Mouse (Mus musculus) megakaryocyte, embryonic 14.5 days (primary cell): Measurements from ENCODE around the gene Misp. TPM values are rescaled to one million over a fixed set of nuclear protein-coding genes. Genes with fewer than 3 reads are reported as not detected.

ENCODE experiments used
- H3K27me3 ChIP-seq: replicated peaks from 2 replicates; pipeline ENCODE3; 2012; ENCODE audit warnings: inconsistent platforms
- H3K36me3 ChIP-seq: replicated peaks from 2 replicates; pipeline ENCODE3; 2012; ENCODE audit warnings: low read length, inconsistent platforms, mixed read lengths
- H3K4me1 ChIP-seq: 2 replicates; pipeline ENCODE4 v1.6.1; 2012; ENCODE audit warnings: inconsistent platforms
- H3K4me3 ChIP-seq: replicated peaks from 2 replicates; pipeline ENCODE3; 2012; ENCODE audit warnings: moderate library complexity, mild to moderate bottlenecking, inconsistent platforms
- H3K9me3 ChIP-seq: 2 replicates; pipeline ENCODE4 v1.6.1; 2012; ENCODE audit warnings: inconsistent platforms
- FLI1 ChIP-seq: IDR thresholded peaks from 2 replicates; pipeline ENCODE4 v1.6.1; 2012; ENCODE audit warnings: low read length, inconsistent platforms, mixed read lengths
- GATA1 ChIP-seq: IDR thresholded peaks from 3 replicates; pipeline ENCODE4 v1.6.1; 2012; ENCODE audit warnings: mixed read lengths, low read length, inconsistent platforms, borderline replicate concordance
- polyA plus RNA-seq: library from polyadenylated mRNA; stranded (reverse); fragments of >175 nt; gene quantifications from 2 replicates; pipeline ENCODE4 v1.2.3, GENCODE M21; 2012; ENCODE audit warnings: low replicate concordance; ENCODE audit not compliant: insufficient read depth

Misp gene
- polyA plus RNA-seq, 1 experiment, result 1.5 TPM

DNA sequence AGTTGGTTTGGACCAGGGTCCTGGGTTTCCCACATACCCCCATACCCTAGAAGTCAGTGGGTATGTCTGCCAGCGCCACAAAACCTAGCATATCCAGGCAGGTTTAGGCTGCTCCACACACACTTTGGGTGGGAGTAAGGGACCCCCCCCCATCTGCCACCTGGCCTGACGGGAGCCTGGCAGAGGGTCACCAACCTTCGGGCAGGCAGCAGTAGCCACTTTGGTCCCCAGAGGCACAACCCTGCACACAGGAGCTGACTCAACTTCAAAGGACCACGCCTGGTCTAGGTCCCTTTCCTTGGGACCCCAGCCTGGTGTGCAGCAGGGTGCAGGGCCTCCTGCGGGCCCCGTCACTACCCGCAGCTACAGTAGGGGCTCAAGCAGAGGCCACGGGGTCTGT is 512 bp upstream of the Misp start:
- H3K27me3 ChIP-seq, result peaks cover 34% of the 10 kb centered on the region
- H3K4me3 ChIP-seq, result no peak overlapping the region

GRCm38 (mm10) chr10:79821731-79822130 is 942 bp downstream of the Misp start:
- Histone ChIP-seq H3K4me1 (peaks cover 44% of the 10 kb centered on the region), H3K9me3 (peaks cover 12% of the 10 kb centered on the region), H3K27me3 (peaks cover 38% of the 10 kb centered on the region), H3K36me3 (peaks cover 16% of the 10 kb centered on the region), H3K4me3 (no peak overlapping the region)
- TF ChIP-seq FLI1 (no peak), GATA1 (no peak)

More for the DNA sequence above, 512 bp upstream of the Misp start:
- H3K36me3 ChIP-seq, result peaks cover 21% of the 10 kb centered on the region
- H3K9me3 ChIP-seq, result no peaks in the 10 kb centered on the region
- H3K4me1 ChIP-seq, result peaks cover 38% of the 10 kb centered on the region
- TF ChIP-seq FLI1, result no peak
- TF ChIP-seq GATA1, result no peak

DNA sequence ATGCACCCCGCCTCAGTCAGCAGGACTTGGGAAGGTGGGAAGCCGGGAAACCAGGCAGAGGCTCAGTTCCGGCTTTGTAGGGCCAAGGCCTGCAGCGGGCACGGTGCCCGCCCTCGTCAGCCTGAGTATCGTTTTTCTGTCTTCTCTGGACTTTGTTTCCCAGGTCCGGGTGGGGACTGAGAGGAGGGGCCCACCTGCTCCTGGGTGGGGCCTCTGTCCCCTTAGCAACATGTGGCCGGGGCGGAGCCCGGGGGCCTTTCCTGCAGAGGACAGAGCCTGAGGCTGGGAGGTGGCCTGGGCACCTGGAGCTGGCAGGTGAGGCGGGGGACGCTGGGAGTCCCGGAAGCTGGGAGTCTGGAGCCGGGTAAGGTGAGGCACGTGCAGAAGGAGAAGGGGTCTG is 1.6 kb downstream of the Misp start:
- H3K4me3 ChIP-seq, result no peak overlapping the region
- peaks cover 19% of the 10 kb centered on the region for H3K9me3 ChIP-seq
- no peak for TF ChIP-seq GATA1
- TF ChIP-seq FLI1, result no peak
- H3K27me3 ChIP-seq, result peaks cover 43% of the 10 kb centered on the region
- peaks cover 16% of the 10 kb centered on the region for H3K36me3 ChIP-seq
- peaks cover 44% of the 10 kb centered on the region for H3K4me1 ChIP-seq

DNA sequence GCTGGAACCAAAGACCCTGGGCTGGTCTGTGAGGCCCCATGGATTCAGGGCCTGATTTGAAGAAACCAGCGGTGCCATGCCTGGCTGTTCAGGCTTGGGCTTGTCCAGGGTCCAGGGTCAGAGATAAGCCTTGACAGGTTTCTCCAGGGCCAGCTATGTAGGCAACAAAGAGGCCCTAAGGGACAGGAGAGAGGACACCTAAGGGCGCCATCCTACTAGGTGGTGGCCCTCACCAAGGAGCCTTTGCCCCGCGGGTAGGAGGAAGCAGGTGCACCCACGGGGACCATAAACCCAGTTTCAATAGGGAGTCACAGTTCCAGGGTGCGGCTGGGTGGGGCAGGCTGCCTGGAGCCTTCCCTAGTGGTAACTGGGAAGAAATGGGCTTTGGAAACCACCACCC is 2.2 kb downstream of the Misp start:
- H3K9me3 ChIP-seq, result peaks cover 23% of the 10 kb centered on the region
- H3K4me3 ChIP-seq, result no peak overlapping the region
- peaks cover 45% of the 10 kb centered on the region for H3K27me3 ChIP-seq
- H3K36me3 ChIP-seq, result peaks cover 16% of the 10 kb centered on the region
- TF ChIP-seq FLI1 (no peak), GATA1 (no peak)
- H3K4me1 ChIP-seq, result peaks cover 48% of the 10 kb centered on the region

GRCm38 (mm10) chr10:79824413-79824812 is 3.6 kb downstream of the Misp start:
- Histone ChIP-seq H3K4me1 (peaks cover 54% of the 10 kb centered on the region), H3K4me3 (peak overlapping the region; percentile 89), H3K9me3 (peaks cover 23% of the 10 kb centered on the region), H3K36me3 (peaks cover 9% of the 10 kb centered on the region), H3K27me3 (peaks cover 44% of the 10 kb centered on the region)
- TF ChIP-seq FLI1, result no peak
- peak; percentile 26; the same call in 1 of the 3 replicates for TF ChIP-seq GATA1

DNA sequence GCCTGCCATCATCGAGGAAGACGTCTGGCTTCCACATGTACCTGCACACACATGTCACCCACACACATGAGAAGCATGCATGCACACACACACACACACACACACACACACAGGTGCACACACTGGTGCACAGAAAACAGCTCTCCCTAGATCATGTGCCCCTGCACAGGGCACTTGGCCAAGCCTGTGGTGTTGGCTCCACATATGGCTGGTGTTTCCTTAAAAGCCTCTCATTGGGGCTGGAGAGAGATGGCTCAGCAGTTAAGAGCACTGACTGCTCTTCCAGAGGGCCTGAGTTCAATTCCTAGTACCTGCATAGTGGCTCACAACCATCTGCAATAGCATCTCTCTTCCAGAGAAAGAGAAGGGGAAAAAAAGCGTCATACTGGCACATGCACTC is 10.8 kb downstream of the Misp start:
- TF ChIP-seq GATA1 (no peak), FLI1 (no peak)
- Histone ChIP-seq H3K27me3 (peaks cover 27% of the 10 kb centered on the region), H3K4me3 (no peak overlapping the region), H3K36me3 (no peaks in the 10 kb centered on the region), H3K9me3 (peaks cover 12% of the 10 kb centered on the region), H3K4me1 (peaks cover 68% of the 10 kb centered on the region)

GRCm38 (mm10) chr10:79832026-79832785 is 11.4 kb downstream of the Misp start:
- peaks cover 73% of the 10 kb centered on the region for H3K4me1 ChIP-seq
- TF ChIP-seq GATA1 (no peak), FLI1 (no peak)

GRCm38 (mm10) chr10:79832786-79833181 is 12.0 kb downstream of the Misp start:
- Histone ChIP-seq H3K4me3 (no peak overlapping the region), H3K9me3 (0 out of 2 replicates have a peak, but pooled peaks cover under 1% of the 10 kb centered on the region), H3K27me3 (peaks cover 19% of the 10 kb centered on the region), H3K4me1 (peaks cover 76% of the 10 kb centered on the region), H3K36me3 (no peaks in the 10 kb centered on the region)
- TF ChIP-seq FLI1, result no peak

More at GRCm38 (mm10) chr10:79832026-79832785, 11.4 kb downstream of the Misp start:
- Histone ChIP-seq H3K4me3 (no peak overlapping the region), H3K36me3 (no peaks in the 10 kb centered on the region), H3K9me3 (peaks cover 6% of the 10 kb centered on the region), H3K27me3 (peaks cover 21% of the 10 kb centered on the region)

DNA sequence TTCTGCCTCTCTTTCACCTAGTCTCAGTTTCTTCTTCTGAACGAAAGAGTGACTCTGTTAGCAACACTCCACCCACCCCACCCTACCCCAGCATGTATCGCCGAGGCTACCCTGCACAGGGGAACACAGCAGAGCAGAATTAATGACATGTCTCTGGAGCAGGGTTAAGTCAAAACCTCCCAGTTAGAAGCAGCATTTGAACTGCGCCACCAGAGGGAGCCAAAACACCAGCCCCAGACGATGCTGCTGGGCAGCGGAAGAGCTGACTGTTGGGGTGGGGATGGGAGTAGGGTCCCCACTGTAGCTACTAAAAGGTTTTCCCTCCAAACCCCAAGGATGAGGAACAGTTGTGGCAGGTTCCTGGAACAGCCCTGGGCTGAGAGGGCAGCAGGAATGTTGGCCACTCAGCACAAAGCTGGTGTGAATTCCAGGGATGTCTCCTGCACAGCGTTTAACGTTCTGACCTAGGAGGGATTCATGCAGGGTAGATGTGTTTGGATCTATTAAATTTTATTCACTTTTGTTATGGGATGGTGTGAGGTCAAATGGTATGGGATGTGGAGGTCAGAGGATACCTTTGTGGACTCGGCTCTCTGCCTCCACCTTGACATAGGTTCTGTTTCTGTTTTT is 14.1 kb downstream of the Misp start:
- Histone ChIP-seq H3K4me1 (peaks cover 79% of the 10 kb centered on the region), H3K9me3 (no peaks in the 10 kb centered on the region), H3K4me3 (peak overlapping the region; percentile 46), H3K27me3 (peaks cover 6% of the 10 kb centered on the region), H3K36me3 (no peaks in the 10 kb centered on the region)
- TF ChIP-seq FLI1, result no peak
- TF ChIP-seq GATA1, result no peak

- H3K27me3 ChIP-seq, result no peaks in the 10 kb centered on the region
- H3K9me3 ChIP-seq, result no peaks in the 10 kb centered on the region
- H3K36me3 ChIP-seq, result no peaks in the 10 kb centered on the region
- peaks cover 83% of the 10 kb centered on the region for H3K4me1 ChIP-seq
- no peak for TF ChIP-seq GATA1
- no peak for TF ChIP-seq FLI1
- no peak overlapping the region for H3K4me3 ChIP-seq
Observed at GRCm38 (mm10) chr10:79836918-79837317, 16.1 kb downstream of the Misp start.
